Mouse (Mus musculus): ENCODE measurements around the gene Trim42. TPM values are rescaled to one million over a fixed set of nuclear protein-coding genes. Genes with fewer than 3 reads are reported as not detected.

Gene Trim42
- not detected in 2 replicates for polyA plus RNA-seq (2015; fragmentation: Nextera tagmentation; extraction: Ambion mirVana)

- WGBS: 82% methylated on average over 7 of the region's 7 CpGs
- H3K27ac ChIP-seq (replicated peaks): no peak within 1 kb of the TSS
- H3K4me1 ChIP-seq: no peaks in the 10 kb centered on the region
- no peaks in the 10 kb centered on the region for H3K9me3 ChIP-seq (replicated peaks)
- H3K27me3 ChIP-seq (replicated peaks): no peaks in the 10 kb centered on the region
- H3K4me2 ChIP-seq: no peak within 1 kb of the TSS
- no peak for ATAC-seq (ENCODE audit: low FRiP score)
- no peaks in the 10 kb centered on the region for H3K36me3 ChIP-seq
- no peak within 1 kb of the TSS for H3K9ac ChIP-seq (replicated peaks)
- H3K4me3 ChIP-seq (replicated peaks): no peak within 1 kb of the TSS
Measured at GRCm38 (mm10) chr9:97369591-97369990, at the start of gene Trim42. Gene Trim42 (minus strand): TSS chr9:97369958.

- H3K4me2 ChIP-seq: no peak overlapping the region
- H3K4me3 ChIP-seq (replicated peaks): no peak overlapping the region
- ATAC-seq (ENCODE audit: low FRiP score): no peak
- no peaks in the 10 kb centered on the region for H3K9me3 ChIP-seq (replicated peaks)
- no peaks in the 10 kb centered on the region for H3K36me3 ChIP-seq
- H3K4me1 ChIP-seq: no peaks in the 10 kb centered on the region
- WGBS: 81% methylated on average over 6 of the region's 6 CpGs
- no peak overlapping the region for H3K9ac ChIP-seq (replicated peaks)
- no peak overlapping the region for H3K27ac ChIP-seq (replicated peaks)
- no peaks in the 10 kb centered on the region for H3K27me3 ChIP-seq (replicated peaks)
Measured at GRCm38 (mm10) chr9:97414876-97415668, 45.3 kb upstream of the Trim42 start.

- no peak for ATAC-seq (ENCODE audit: low FRiP score)
- Histone ChIP-seq H3K4me3 (replicated peaks) (no peak overlapping the region), H3K27ac (replicated peaks) (no peak overlapping the region), H3K27me3 (replicated peaks) (no peaks in the 10 kb centered on the region), H3K36me3 (no peaks in the 10 kb centered on the region), H3K9ac (replicated peaks) (no peak overlapping the region), H3K9me3 (replicated peaks) (no peaks in the 10 kb centered on the region), H3K4me1 (no peaks in the 10 kb centered on the region), H3K4me2 (no peak overlapping the region)
- WGBS: 82% methylated on average over 2 of the region's 2 CpGs
Measured at GRCm38 (mm10) chr9:97408142-97408541, 38.4 kb upstream of the Trim42 start.

- Histone ChIP-seq H3K9ac (replicated peaks) (no peak overlapping the region), H3K27me3 (replicated peaks) (no peaks in the 10 kb centered on the region), H3K4me3 (replicated peaks) (no peak overlapping the region), H3K27ac (replicated peaks) (no peak overlapping the region), H3K36me3 (no peaks in the 10 kb centered on the region), H3K4me1 (peaks cover 4% of the 10 kb centered on the region; the same call in 1 of the 2 replicates), H3K9me3 (replicated peaks) (no peaks in the 10 kb centered on the region), H3K4me2 (no peak overlapping the region)
- ATAC-seq (ENCODE audit: low FRiP score): no peak
- WGBS: 65% methylated on average over 6 of the region's 6 CpGs
Measured at GRCm38 (mm10) chr9:97356441-97356840, 13.3 kb downstream of the Trim42 start.

GRCm38 (mm10) chr9:97344767-97345297 lies 24.9 kb downstream of the Trim42 start:
- Histone ChIP-seq H3K4me2 (no peak overlapping the region), H3K4me3 (replicated peaks) (no peak overlapping the region), H3K36me3 (no peaks in the 10 kb centered on the region), H3K9me3 (replicated peaks) (no peaks in the 10 kb centered on the region; the same call in 1 of the 2 replicates), H3K27ac (replicated peaks) (no peak overlapping the region; the same call in 1 of the 2 replicates), H3K4me1 (peaks cover 3% of the 10 kb centered on the region), H3K9ac (replicated peaks) (no peak overlapping the region), H3K27me3 (replicated peaks) (peaks cover 11% of the 10 kb centered on the region; the same call in 1 of the 2 replicates)
- WGBS: 48% methylated on average over 12 of the region's 12 CpGs
- ATAC-seq (ENCODE audit: low FRiP score): peak; percentile 35; the same call in 1 of the 2 replicates

GRCm38 (mm10) chr9:97341772-97342171 lies 28.0 kb downstream of the Trim42 start:
- H3K27ac ChIP-seq (replicated peaks): no peak overlapping the region
- no peaks in the 10 kb centered on the region; the same call in 1 of the 2 replicates for H3K9me3 ChIP-seq (replicated peaks)
- H3K36me3 ChIP-seq: no peaks in the 10 kb centered on the region
- H3K4me1 ChIP-seq: peaks cover 3% of the 10 kb centered on the region
- no peak for ATAC-seq (ENCODE audit: low FRiP score)
- no peak overlapping the region for H3K9ac ChIP-seq (replicated peaks)
- H3K4me2 ChIP-seq: no peak overlapping the region
- no peak overlapping the region for H3K4me3 ChIP-seq (replicated peaks)
- WGBS: 70% methylated on average over 5 of the region's 5 CpGs
- 0 out of 2 replicates have a peak, but pooled peaks cover 11% of the 10 kb centered on the region for H3K27me3 ChIP-seq (replicated peaks)

GRCm38 (mm10) chr9:97322846-97323245 lies 46.9 kb downstream of the Trim42 start:
- H3K4me3 ChIP-seq (replicated peaks): no peak overlapping the region
- H3K9ac ChIP-seq (replicated peaks): no peak overlapping the region
- WGBS: 72% methylated on average over 3 of the region's 3 CpGs
- H3K4me2 ChIP-seq: no peak overlapping the region
- H3K27me3 ChIP-seq (replicated peaks): no peaks in the 10 kb centered on the region
- ATAC-seq (ENCODE audit: low FRiP score): no peak
- H3K36me3 ChIP-seq: no peaks in the 10 kb centered on the region
- H3K9me3 ChIP-seq (replicated peaks): no peaks in the 10 kb centered on the region
- H3K27ac ChIP-seq (replicated peaks): no peak overlapping the region
- 0 out of 2 replicates have a peak, but pooled peaks cover 3% of the 10 kb centered on the region for H3K4me1 ChIP-seq

- Histone ChIP-seq H3K4me2 (no peak overlapping the region), H3K4me1 (0 out of 2 replicates have a peak, but pooled peaks cover 3% of the 10 kb centered on the region), H3K36me3 (no peaks in the 10 kb centered on the region), H3K9me3 (replicated peaks) (no peaks in the 10 kb centered on the region), H3K27me3 (replicated peaks) (no peaks in the 10 kb centered on the region), H3K9ac (replicated peaks) (no peak overlapping the region), H3K4me3 (replicated peaks) (no peak overlapping the region), H3K27ac (replicated peaks) (no peak overlapping the region)
- 63% methylated on average over 10 of the region's 10 CpGs for WGBS
- no peak for ATAC-seq (ENCODE audit: low FRiP score)
Measured at GRCm38 (mm10) chr9:97322120-97322519, 47.6 kb downstream of the Trim42 start.

GRCm38 (mm10) chr9:97315421-97316055 lies 54.2 kb downstream of the Trim42 start:
- Histone ChIP-seq H3K9ac (replicated peaks) (no peak overlapping the region), H3K27ac (replicated peaks) (no peak overlapping the region), H3K9me3 (replicated peaks) (no peaks in the 10 kb centered on the region), H3K4me1 (no peaks in the 10 kb centered on the region), H3K4me3 (replicated peaks) (no peak overlapping the region), H3K36me3 (no peaks in the 10 kb centered on the region), H3K4me2 (no peak overlapping the region), H3K27me3 (replicated peaks) (no peaks in the 10 kb centered on the region)
- no peak for ATAC-seq (ENCODE audit: low FRiP score)
- 78% methylated on average over 10 of the region's 10 CpGs for WGBS

GRCm38 (mm10) chr9:97311614-97312013 lies 58.1 kb downstream of the Trim42 start:
- 89% methylated on average over 7 of the region's 7 CpGs for WGBS
- no peak for ATAC-seq (ENCODE audit: low FRiP score)

GRCm38 (mm10) chr9:97309509-97310053 lies 60.2 kb downstream of the Trim42 start:
- no peaks in the 10 kb centered on the region for H3K27me3 ChIP-seq (replicated peaks)
- H3K36me3 ChIP-seq: no peaks in the 10 kb centered on the region
- H3K4me3 ChIP-seq (replicated peaks): no peak overlapping the region
- H3K4me2 ChIP-seq: no peak overlapping the region
- no peaks in the 10 kb centered on the region for H3K9me3 ChIP-seq (replicated peaks)
- H3K27ac ChIP-seq (replicated peaks): no peak overlapping the region
- H3K9ac ChIP-seq (replicated peaks): no peak overlapping the region
- ATAC-seq (ENCODE audit: low FRiP score): no peak
- H3K4me1 ChIP-seq: no peaks in the 10 kb centered on the region
- 60% methylated on average over 7 of the region's 7 CpGs for WGBS

More at GRCm38 (mm10) chr9:97311614-97312013, 58.1 kb downstream of the Trim42 start:
- no peaks in the 10 kb centered on the region for H3K36me3 ChIP-seq
- no peak overlapping the region for H3K4me3 ChIP-seq (replicated peaks)
- H3K27ac ChIP-seq (replicated peaks): no peak overlapping the region
- no peaks in the 10 kb centered on the region for H3K9me3 ChIP-seq (replicated peaks)
- H3K9ac ChIP-seq (replicated peaks): no peak overlapping the region
- no peaks in the 10 kb centered on the region for H3K27me3 ChIP-seq (replicated peaks)
- no peak overlapping the region for H3K4me2 ChIP-seq
- H3K4me1 ChIP-seq: no peaks in the 10 kb centered on the region
